Mouse (Mus musculus) heart, adult 2 months (tissue): ENCODE measurements around the gene Apoh.

Source experiments
- CTCF ChIP-seq: fragments of 200-600 bp; IDR thresholded peaks from 2 replicates; pipeline ENCODE4 v1.8.1; 2022; ENCODE audit warnings: antibody characterized with exemption, mild to moderate bottlenecking, moderate library complexity
- POLR2A ChIP-seq: fragments of 200-500 bp; IDR thresholded peaks from 2 replicates; pipeline ENCODE4 v1.6.1; 2011; ENCODE audit warnings: mild to moderate bottlenecking, low read depth, low read length, control low read depth; ENCODE audit not compliant: insufficient read depth

DNA sequence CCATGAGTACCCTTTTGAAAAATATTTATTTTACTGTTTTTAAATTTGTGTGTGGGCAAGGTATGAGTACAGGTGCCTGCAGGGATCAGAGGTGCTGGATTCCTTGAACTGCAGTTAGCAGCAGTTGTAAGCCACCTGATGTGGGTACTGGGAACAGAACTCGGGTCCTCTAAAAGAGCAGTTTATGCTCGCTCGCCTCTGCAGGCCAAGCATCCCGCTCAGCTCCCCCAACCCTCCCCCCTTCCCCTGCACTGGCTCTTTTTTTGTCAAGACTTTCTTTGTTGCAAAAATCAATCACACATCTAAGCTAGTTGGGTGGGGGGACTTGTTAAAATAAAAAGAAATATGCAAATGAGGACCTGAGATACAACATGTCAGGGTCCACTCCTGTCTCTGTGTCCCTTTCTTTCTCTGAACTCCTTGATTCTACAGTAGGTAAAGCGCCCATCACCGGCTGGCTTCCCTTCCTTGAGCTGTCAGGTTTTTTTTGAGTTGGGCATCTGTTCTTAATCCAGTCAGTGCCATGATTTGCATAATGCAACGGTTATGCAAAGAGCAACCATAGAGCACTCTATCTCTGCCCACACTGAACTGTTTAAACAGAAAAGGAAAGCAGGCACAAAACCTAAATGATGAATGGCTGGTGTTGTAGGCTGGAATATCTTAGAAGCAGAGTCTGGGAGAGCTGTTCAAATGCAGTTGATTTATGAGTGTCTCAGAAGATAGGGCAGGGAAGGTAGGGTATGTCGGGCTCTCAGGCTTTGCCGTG, 66.9 kb downstream of the Apoh start:
- TF ChIP-seq CTCF (no peak), POLR2A (no peak)
